Mouse (Mus musculus) monocyte, adult 5-6 weeks (primary cell): Measurements from ENCODE around the gene Plscr5. TPM values are rescaled to one million over a fixed set of nuclear protein-coding genes. Genes with fewer than 3 reads are reported as not detected.
"Not testable (repeated sequence)": the region's sequence is repeated elsewhere in the genome, so short reads cannot be mapped to it uniquely, and the experiment has no call there.

Source experiments
- ATAC-seq: fragments of 153-309, 156-312 bp; replicated peaks from 2 replicates; pipeline ENCODE4 v1.8.0; 2017; ENCODE audit warnings: mild to moderate bottlenecking; ENCODE audit not compliant: low TSS enrichment, insufficient number of reproducible peaks, severe bottlenecking, poor library complexity, low FRiP score
- total RNA-seq: library from RNA; stranded (forward); fragments of 200-1000, 200-491, 200-594 nt; gene quantifications from 3 replicates; pipeline ENCODE4 v1.2.3, GENCODE M21; 2017

Gene Plscr5
- total RNA-seq: not detected in 3 replicates

- ATAC-seq: not testable (repeated sequence)
These were observed at the start of gene Plscr5 for GRCm38 (mm10) chr9:92192636-92193035. Gene Plscr5, plus strand, starts transcription at chr9:92192936.

GRCm38 (mm10) chr9:92147555-92148248 is 45.0 kb upstream of the Plscr5 start:
- no peak for ATAC-seq

- no peak for ATAC-seq
These were observed 30.5 kb upstream of the Plscr5 start for GRCm38 (mm10) chr9:92162213-92162612.

GRCm38 (mm10) chr9:92173318-92173985 is 19.3 kb upstream of the Plscr5 start:
- no peak for ATAC-seq

- ATAC-seq: no peak
These were observed 18.3 kb upstream of the Plscr5 start for GRCm38 (mm10) chr9:92174176-92175075.

- ATAC-seq: no peak
These were observed 13.8 kb upstream of the Plscr5 start for GRCm38 (mm10) chr9:92178861-92179469.

GRCm38 (mm10) chr9:92191295-92191694 is 1.4 kb upstream of the Plscr5 start:
- no peak for ATAC-seq

- ATAC-seq: no peak
These were observed 5.7 kb downstream of the Plscr5 start for GRCm38 (mm10) chr9:92198408-92198807.

GRCm38 (mm10) chr9:92199564-92199963 is 6.8 kb downstream of the Plscr5 start:
- ATAC-seq: no peak

- no peak for ATAC-seq
These were observed 11.7 kb downstream of the Plscr5 start for GRCm38 (mm10) chr9:92204397-92204796.

- ATAC-seq: no peak
These were observed 14.6 kb downstream of the Plscr5 start for GRCm38 (mm10) chr9:92207307-92207706.

GRCm38 (mm10) chr9:92207757-92208156 is 15.0 kb downstream of the Plscr5 start:
- no peak for ATAC-seq

GRCm38 (mm10) chr9:92209850-92210249 is 17.1 kb downstream of the Plscr5 start:
- ATAC-seq: no peak

- no peak for ATAC-seq
These were observed 17.7 kb downstream of the Plscr5 start for GRCm38 (mm10) chr9:92210386-92210967.

- no peak for ATAC-seq
These were observed 18.3 kb downstream of the Plscr5 start for GRCm38 (mm10) chr9:92211048-92211447.

GRCm38 (mm10) chr9:92217484-92217883 is 24.7 kb downstream of the Plscr5 start:
- no peak for ATAC-seq

- no peak for ATAC-seq
These were observed 25.2 kb downstream of the Plscr5 start for GRCm38 (mm10) chr9:92217896-92218295.

GRCm38 (mm10) chr9:92220151-92220550 is 27.4 kb downstream of the Plscr5 start:
- no peak for ATAC-seq

- ATAC-seq: no peak
These were observed 28.7 kb downstream of the Plscr5 start for GRCm38 (mm10) chr9:92221480-92221879.
